Mouse (Mus musculus) intestine, embryonic 16.5 days (tissue): ENCODE results near the gene Senp3. TPM values are rescaled to one million over a fixed set of nuclear protein-coding genes. Genes with fewer than 3 reads are reported as not detected.

ENCODE experiments used
- ATAC-seq: fragments of 200-750 bp; cut with Nextera tagmentation; 2 replicates; pipeline ENCODE4 v1.8.0; 2017; ENCODE audit warnings: moderate TSS enrichment, moderate library complexity
- H3K27ac ChIP-seq: fragments of 300-500 bp; sonication (generic); 2 replicates; pipeline ENCODE4 v1.5.1; 2014; ENCODE audit warnings: mild to moderate bottlenecking, low read length
- H3K27me3 ChIP-seq: fragments of 300-500 bp; sonication (generic); replicated peaks from 2 replicates; pipeline ENCODE4 v1.6.1; 2014; ENCODE audit warnings: low read length, control low read depth, mixed read lengths; ENCODE audit not compliant: control insufficient read depth, insufficient read depth
- H3K36me3 ChIP-seq: fragments of 300-500 bp; sonication (generic); 2 replicates; pipeline ENCODE4 v1.6.1; 2014; ENCODE audit warnings: low read length, control low read depth; ENCODE audit not compliant: control insufficient read depth, insufficient read depth
- H3K4me1 ChIP-seq: fragments of 300-500 bp; sonication (generic); 2 replicates; pipeline ENCODE4 v1.6.1; 2014; ENCODE audit warnings: low read length, control low read depth, mixed read lengths; ENCODE audit not compliant: control insufficient read depth, insufficient read depth
- H3K4me2 ChIP-seq: fragments of 300-500 bp; sonication (generic); 2 replicates; pipeline ENCODE4 v1.6.1; 2014; ENCODE audit warnings: low read depth, low read length, control low read depth
- H3K4me3 ChIP-seq: fragments of 300-500 bp; sonication (generic); 2 replicates; pipeline ENCODE4 v1.5.1; 2014; ENCODE audit warnings: mild to moderate bottlenecking, low read length
- H3K9ac ChIP-seq: fragments of 300-500 bp; sonication (generic); 2 replicates; pipeline ENCODE4 v1.6.1; 2014; ENCODE audit warnings: low read depth, low read length
- H3K9me3 ChIP-seq: fragments of 300-500 bp; sonication (generic); 2 replicates; pipeline ENCODE4 v1.6.1; 2016; ENCODE audit warnings: low read length, control low read depth; ENCODE audit not compliant: control insufficient read depth
- WGBS: fragments of 180-500 bp; shearing (Covaris S2); extraction: QIAGEN DNeasy Blood & Tissue Kit; methylation state at CpG from one replicate; pipeline ENCODE4 v1.1.7; 2014; 5-methylcytosine and 5-hydroxymethylcytosine counted together
- polyA plus RNA-seq: library from polyadenylated mRNA; unstranded; fragments of >200 nt; fragmentation: Nextera tagmentation; extraction: Ambion mirVana; gene quantifications from 2 replicates; pipeline ENCODE4 v1.2.1, GENCODE M21; 2015

The Senp3 gene
- polyA plus RNA-seq, 1 experiment from 2014 or later, result 60.3 TPM

GRCm38 (mm10) chr11:69697396-69697795 is 15.5 kb upstream of the Senp3 start:
- H3K27ac ChIP-seq, result no peak overlapping the region
- 87% methylated on average over 3 of the region's 3 CpGs for WGBS

GRCm38 (mm10) chr11:69695361-69696181 is 13.7 kb upstream of the Senp3 start, which contains the start of the genes Tnfsf12 and Tnfsfm13:
Tnfsf12 (minus strand) TSS chr11:69695849.
Tnfsfm13 (minus strand) TSS chr11:69696098.
- H3K9ac ChIP-seq, result peak within 1 kb of the TSS; percentile 81
- H3K9me3 ChIP-seq, result no peaks in the 10 kb centered on the region
- peak within 1 kb of the TSS; percentile 63 for H3K27ac ChIP-seq
- H3K36me3 ChIP-seq, result no peaks in the 10 kb centered on the region
- 7% methylated on average over 35 of the region's 41 CpGs for WGBS
- no peaks in the 10 kb centered on the region for H3K27me3 ChIP-seq
- H3K4me2 ChIP-seq, result peak within 1 kb of the TSS; percentile 90
- H3K4me1 ChIP-seq, result peaks cover 9% of the 10 kb centered on the region
- peak within 1 kb of the TSS; percentile 62 for H3K4me3 ChIP-seq
- peak; percentile 77 for ATAC-seq

More at GRCm38 (mm10) chr11:69697396-69697795, 15.5 kb upstream of the Senp3 start:
- Histone ChIP-seq H3K4me1 (peaks cover 9% of the 10 kb centered on the region), H3K9ac (no peak overlapping the region), H3K27me3 (no peaks in the 10 kb centered on the region), H3K36me3 (no peaks in the 10 kb centered on the region), H3K4me2 (no peak overlapping the region), H3K9me3 (no peaks in the 10 kb centered on the region), H3K4me3 (no peak overlapping the region)
- no peak for ATAC-seq

- ATAC-seq, result no peak
- Histone ChIP-seq H3K9me3 (no peaks in the 10 kb centered on the region), H3K9ac (peak overlapping the region; percentile 81), H3K36me3 (no peaks in the 10 kb centered on the region), H3K4me1 (peaks cover 9% of the 10 kb centered on the region), H3K27ac (peak overlapping the region; percentile 63; the same call in 1 of the 2 replicates), H3K4me2 (peak overlapping the region; percentile 90), H3K4me3 (peak overlapping the region; percentile 62), H3K27me3 (no peaks in the 10 kb centered on the region)
- 29% methylated on average over 6 of the region's 6 CpGs for WGBS
These were observed 13.1 kb upstream of the Senp3 start for GRCm38 (mm10) chr11:69695046-69695360.

GRCm38 (mm10) chr11:69693421-69693965 is 11.6 kb upstream of the Senp3 start:
- no peak for ATAC-seq
- no peak overlapping the region for H3K4me2 ChIP-seq
- 62% methylated on average over 11 of the region's 11 CpGs for WGBS
- H3K36me3 ChIP-seq, result no peaks in the 10 kb centered on the region
- no peaks in the 10 kb centered on the region for H3K27me3 ChIP-seq
- no peaks in the 10 kb centered on the region for H3K9me3 ChIP-seq
- no peak overlapping the region for H3K27ac ChIP-seq
- H3K4me1 ChIP-seq, result peaks cover 9% of the 10 kb centered on the region
- H3K9ac ChIP-seq, result no peak overlapping the region
- no peak overlapping the region for H3K4me3 ChIP-seq

GRCm38 (mm10) chr11:69692863-69693262 is 11.0 kb upstream of the Senp3 start:
- Histone ChIP-seq H3K4me2 (no peak overlapping the region), H3K27me3 (no peaks in the 10 kb centered on the region), H3K4me1 (peaks cover 9% of the 10 kb centered on the region), H3K9me3 (no peaks in the 10 kb centered on the region), H3K4me3 (no peak overlapping the region), H3K9ac (no peak overlapping the region), H3K36me3 (no peaks in the 10 kb centered on the region), H3K27ac (no peak overlapping the region)
- peak; percentile 65 for ATAC-seq
- WGBS, result 67% methylated on average over 6 of the region's 6 CpGs

DNA sequence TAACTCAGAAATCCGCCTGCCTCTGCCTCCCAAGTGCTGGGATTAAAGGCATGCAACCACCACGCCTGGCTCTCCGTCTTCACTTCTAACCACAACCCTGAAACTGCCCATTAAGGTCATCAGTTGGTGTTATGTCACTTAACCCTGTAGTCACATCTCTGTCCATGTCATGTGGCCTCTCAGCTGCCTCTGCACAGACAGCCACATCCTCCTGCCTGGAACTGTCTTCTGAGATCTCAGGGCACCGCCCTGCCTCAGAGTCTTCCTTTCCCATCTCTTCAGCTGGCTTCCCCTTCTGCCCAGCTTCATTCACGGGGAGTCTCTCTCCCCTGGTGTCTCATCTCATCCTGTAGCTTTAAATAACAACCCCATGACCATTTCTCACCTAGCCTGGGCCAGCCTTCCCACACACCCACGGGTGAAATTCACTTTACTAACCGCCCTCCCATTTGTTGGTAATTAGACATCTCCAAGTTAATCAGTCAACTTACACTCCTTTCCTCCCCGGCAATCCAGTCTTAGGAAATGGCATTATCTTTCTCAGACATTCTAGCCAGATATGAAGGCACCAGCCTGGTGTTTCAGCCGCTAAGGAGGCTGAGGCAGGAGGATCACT is 10.4 kb upstream of the Senp3 start:
- H3K4me2 ChIP-seq, result no peak overlapping the region
- no peak overlapping the region for H3K4me3 ChIP-seq
- 72% methylated on average over 9 of the region's 9 CpGs for WGBS
- H3K9ac ChIP-seq, result no peak overlapping the region
- no peaks in the 10 kb centered on the region for H3K27me3 ChIP-seq
- peaks cover 9% of the 10 kb centered on the region for H3K4me1 ChIP-seq
- no peaks in the 10 kb centered on the region for H3K9me3 ChIP-seq
- H3K27ac ChIP-seq, result no peak overlapping the region
- H3K36me3 ChIP-seq, result no peaks in the 10 kb centered on the region
- ATAC-seq, result no peak

DNA sequence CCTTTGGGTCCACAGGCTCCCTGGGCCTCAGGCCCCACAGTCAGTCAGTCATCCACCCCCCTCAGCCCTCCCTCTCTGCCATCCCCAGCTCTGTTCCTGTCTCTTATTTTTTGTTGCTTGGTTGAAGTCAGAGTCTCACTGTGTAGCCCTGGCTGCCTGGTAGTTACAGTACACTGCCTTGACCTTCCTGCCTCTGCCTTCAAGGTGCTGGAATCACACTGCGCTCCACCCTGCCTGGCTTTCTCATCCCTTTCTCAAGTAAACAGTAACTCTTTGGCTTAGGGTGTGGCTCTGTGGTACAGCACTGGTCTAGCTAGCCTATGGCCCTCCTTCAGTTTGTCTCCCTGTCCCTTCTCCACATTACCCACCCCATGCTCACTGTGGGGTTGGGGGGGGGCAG is 8.0 kb upstream of the Senp3 start:
- H3K4me3 ChIP-seq, result no peak overlapping the region
- H3K9me3 ChIP-seq, result no peaks in the 10 kb centered on the region
- no peaks in the 10 kb centered on the region for H3K36me3 ChIP-seq
- H3K4me1 ChIP-seq, result peaks cover 24% of the 10 kb centered on the region
- WGBS, result 92% methylated on average over 1 of the region's 1 CpGs
- no peak overlapping the region for H3K27ac ChIP-seq
- H3K27me3 ChIP-seq, result no peaks in the 10 kb centered on the region
- H3K9ac ChIP-seq, result no peak overlapping the region
- no peak for ATAC-seq
- no peak overlapping the region for H3K4me2 ChIP-seq

DNA sequence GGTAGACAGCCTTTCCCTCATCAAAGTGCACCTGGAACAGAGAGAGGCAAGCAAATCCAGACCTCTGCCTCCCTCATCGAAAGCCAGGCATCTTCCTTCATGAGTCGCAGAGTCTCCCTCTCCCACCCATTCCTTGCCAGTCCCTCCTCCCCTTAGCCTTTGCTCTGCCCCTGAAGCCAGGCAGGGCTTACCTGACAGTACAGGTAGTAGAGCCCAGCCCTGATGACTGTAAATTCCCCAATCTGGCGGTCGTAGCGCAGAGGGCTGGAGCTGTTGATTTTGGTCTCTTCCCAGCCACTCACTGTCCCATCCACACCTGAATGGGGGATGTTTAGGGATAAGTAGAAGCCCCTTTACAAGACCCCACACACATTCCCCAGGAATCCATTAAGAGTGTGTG is 5.2 kb upstream of the Senp3 start:
- peaks cover 31% of the 10 kb centered on the region for H3K4me1 ChIP-seq
- 52% methylated on average over 5 of the region's 5 CpGs for WGBS
- H3K4me2 ChIP-seq, result no peak overlapping the region
- H3K36me3 ChIP-seq, result no peaks in the 10 kb centered on the region
- no peak for ATAC-seq
- H3K27me3 ChIP-seq, result no peaks in the 10 kb centered on the region
- H3K4me3 ChIP-seq, result no peak overlapping the region
- no peaks in the 10 kb centered on the region for H3K9me3 ChIP-seq
- H3K27ac ChIP-seq, result 0 out of 2 replicates have a peak overlapping the region, but pooled peaks have one; percentile 43
- H3K9ac ChIP-seq, result peak overlapping the region; percentile 36

- peak overlapping the region; percentile 43 for H3K27ac ChIP-seq
- H3K4me2 ChIP-seq, result 0 out of 2 replicates have a peak overlapping the region, but pooled peaks have one; percentile 10
- no peak for ATAC-seq
- no peaks in the 10 kb centered on the region for H3K9me3 ChIP-seq
- H3K9ac ChIP-seq, result peak overlapping the region; percentile 36; the same call in 1 of the 2 replicates
- WGBS, result 18% methylated on average over 4 of the region's 4 CpGs
- H3K27me3 ChIP-seq, result no peaks in the 10 kb centered on the region
- no peaks in the 10 kb centered on the region for H3K36me3 ChIP-seq
- H3K4me3 ChIP-seq, result no peak overlapping the region
- peaks cover 31% of the 10 kb centered on the region for H3K4me1 ChIP-seq
These were observed 4.5 kb upstream of the Senp3 start for GRCm38 (mm10) chr11:69686377-69686776.
